Mouse (Mus musculus) lung, embryonic 16.5 days (tissue): ENCODE data around the gene Chic2. TPM values are rescaled to one million over a fixed set of nuclear protein-coding genes. Genes with fewer than 3 reads are reported as not detected.
A peak's percentile ranks its signal among the peaks of the same experiment; 100 is the strongest.

ENCODE experiments used
- ATAC-seq: fragments of 200-750 bp; cut with Nextera tagmentation; 2 replicates; pipeline ENCODE4 v1.8.0; 2017; ENCODE audit warnings: low read depth, mild to moderate bottlenecking, moderate library complexity
- H3K27ac ChIP-seq: fragments of 300-500 bp; sonication (generic); 2 replicates; pipeline ENCODE4 v1.5.1; 2014; ENCODE audit warnings: mild to moderate bottlenecking, control low read depth, low read length
- H3K27me3 ChIP-seq: fragments of 300-500 bp; sonication (generic); 2 replicates; pipeline ENCODE4 v1.6.1; 2014; ENCODE audit warnings: low read depth, low read length, mixed read lengths; ENCODE audit not compliant: control insufficient read depth, insufficient read depth
- H3K36me3 ChIP-seq: fragments of 300-500 bp; sonication (generic); 2 replicates; pipeline ENCODE4 v1.6.1; 2014; ENCODE audit warnings: low read length; ENCODE audit not compliant: control insufficient read depth, insufficient read depth
- H3K4me1 ChIP-seq: fragments of 300-500 bp; sonication (generic); replicated peaks from 2 replicates; pipeline ENCODE4 v1.6.1; 2014; ENCODE audit warnings: low read length, mixed read lengths; ENCODE audit not compliant: control insufficient read depth, insufficient read depth
- H3K4me2 ChIP-seq: fragments of 300-500 bp; sonication (generic); 2 replicates; pipeline ENCODE4 v1.6.1; 2014; ENCODE audit warnings: low read depth, low read length, control low read depth
- H3K4me3 ChIP-seq: fragments of 300-500 bp; sonication (generic); 2 replicates; pipeline ENCODE4 v1.5.1; 2014; ENCODE audit warnings: mild to moderate bottlenecking, low read length, control low read depth
- H3K9ac ChIP-seq: fragments of 300-500 bp; sonication (generic); 2 replicates; pipeline ENCODE4 v1.6.1; 2014; ENCODE audit warnings: low read length, control low read depth
- H3K9me3 ChIP-seq: fragments of 300-500 bp; sonication (generic); 2 replicates; pipeline ENCODE4 v1.6.1; 2016; ENCODE audit warnings: low read length; ENCODE audit not compliant: control insufficient read depth
- WGBS: fragments of 180-500 bp; shearing (Covaris S2); extraction: QIAGEN DNeasy Blood & Tissue Kit; methylation state at CpG from one replicate; pipeline ENCODE4 v1.1.7; 2014; 5-methylcytosine and 5-hydroxymethylcytosine counted together
- polyA plus RNA-seq: library from polyadenylated mRNA; unstranded; fragments of >200 nt; fragmentation: Nextera tagmentation; extraction: Ambion mirVana; gene quantifications from 2 replicates; pipeline ENCODE4 v1.2.1, GENCODE M21; 2015

Gene Chic2
- 24.9 and 30.5 TPM in 2 replicates for polyA plus RNA-seq

DNA sequence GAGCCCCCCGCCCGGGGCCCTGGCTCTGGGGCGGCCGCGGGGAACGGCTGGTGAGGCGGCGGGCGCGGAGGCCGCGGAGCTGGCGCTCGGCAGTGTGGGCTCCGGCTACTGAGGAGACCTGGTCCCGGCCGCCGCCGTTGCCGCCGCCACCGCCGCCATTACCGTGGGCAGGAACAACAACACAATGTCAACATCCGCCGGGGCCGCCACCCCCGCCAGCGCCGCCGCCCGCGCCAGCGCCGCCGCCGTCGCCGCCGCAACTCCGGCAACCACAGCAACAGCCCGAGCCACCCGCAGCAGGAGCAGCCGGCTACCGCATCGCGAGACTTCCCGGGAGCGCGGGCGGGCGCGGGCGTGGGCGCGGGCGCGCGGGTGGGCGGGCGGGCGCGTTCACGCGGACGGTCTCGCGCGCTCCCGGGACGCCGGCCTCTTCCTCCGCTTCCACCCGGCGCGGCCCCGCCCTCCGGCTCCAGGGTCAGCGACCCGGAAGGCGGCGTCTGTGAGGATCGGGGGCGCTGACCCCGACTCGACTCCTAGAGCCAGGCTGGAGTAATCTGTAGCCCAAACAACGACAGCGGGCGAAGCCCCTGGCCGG lies at the start of gene Chic2:
Chic2 (minus strand) TSS at position 465 of the 595 bp plus-strand sequence.
- WGBS = under 1% methylated on average over 55 of the region's 90 CpGs
- Histone ChIP-seq H3K36me3 (peaks cover 3% of the 10 kb centered on the region; the same call in 1 of the 2 replicates), H3K27ac (peak within 1 kb of the TSS; percentile 87), H3K4me2 (peak within 1 kb of the TSS; percentile 70), H3K9me3 (no peaks in the 10 kb centered on the region), H3K4me1 (peaks cover 12% of the 10 kb centered on the region), H3K27me3 (no peaks in the 10 kb centered on the region), H3K9ac (peak within 1 kb of the TSS; percentile 99), H3K4me3 (peak within 1 kb of the TSS; percentile 100)
- ATAC-seq = peak; percentile 95

GRCm38 (mm10) chr5:75085906-75086305 lies 41.3 kb upstream of the Chic2 start:
- H3K9me3 ChIP-seq = no peaks in the 10 kb centered on the region
- 13% methylated on average over 4 of the region's 4 CpGs for WGBS

GRCm38 (mm10) chr5:75085521-75085875 lies 40.9 kb upstream of the Chic2 start:
- ATAC-seq = no peak
- Histone ChIP-seq H3K27ac (no peak overlapping the region), H3K4me2 (no peak overlapping the region), H3K4me1 (0 out of 2 replicates have a peak, but pooled peaks cover 2% of the 10 kb centered on the region), H3K36me3 (no peaks in the 10 kb centered on the region), H3K9ac (no peak overlapping the region), H3K9me3 (no peaks in the 10 kb centered on the region), H3K4me3 (no peak overlapping the region), H3K27me3 (peaks cover 69% of the 10 kb centered on the region)
- WGBS = 2% methylated on average over 17 of the region's 17 CpGs

More at GRCm38 (mm10) chr5:75085906-75086305, 41.3 kb upstream of the Chic2 start:
- H3K36me3 ChIP-seq = no peaks in the 10 kb centered on the region
- H3K4me1 ChIP-seq = 0 out of 2 replicates have a peak, but pooled peaks cover 2% of the 10 kb centered on the region
- H3K27me3 ChIP-seq = peaks cover 64% of the 10 kb centered on the region
- H3K4me3 ChIP-seq = no peak overlapping the region
- no peak for ATAC-seq
- H3K9ac ChIP-seq = no peak overlapping the region
- H3K27ac ChIP-seq = no peak overlapping the region
- H3K4me2 ChIP-seq = no peak overlapping the region

DNA sequence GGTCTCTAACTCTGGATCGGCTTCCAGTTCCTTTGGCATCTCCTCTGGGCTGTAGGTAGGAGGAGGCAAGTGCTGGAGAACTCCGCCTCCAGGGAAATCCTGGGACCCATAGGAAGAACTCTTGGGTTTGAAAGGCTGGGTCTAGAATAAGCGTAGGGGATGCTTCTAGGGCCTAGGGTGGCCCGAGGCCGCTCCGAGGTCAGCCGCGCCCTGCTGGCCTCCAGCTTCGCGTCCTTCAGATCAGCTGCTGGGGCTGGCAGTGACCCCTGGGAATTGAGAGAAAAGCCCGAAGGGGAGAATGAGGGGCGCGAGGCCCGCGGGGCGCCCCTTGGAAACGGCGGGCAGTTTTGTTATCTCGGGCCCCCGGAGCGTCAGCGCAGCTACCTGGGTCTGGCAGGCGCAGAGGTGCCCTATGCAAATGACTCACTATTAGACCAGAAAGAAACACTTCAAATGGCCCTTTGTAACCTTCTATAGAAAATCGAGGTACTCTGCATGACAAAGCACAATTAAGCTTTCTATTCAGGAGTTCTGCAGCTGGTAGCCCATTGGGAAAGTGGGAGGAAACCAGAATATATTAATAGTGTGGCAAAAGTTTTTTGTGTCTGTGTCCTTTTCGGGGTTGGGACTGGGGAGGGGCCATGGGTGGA lies 40.4 kb upstream of the Chic2 start:
- Histone ChIP-seq H3K4me1 (0 out of 2 replicates have a peak, but pooled peaks cover 2% of the 10 kb centered on the region), H3K27me3 (peaks cover 74% of the 10 kb centered on the region), H3K4me2 (no peak overlapping the region), H3K27ac (no peak overlapping the region), H3K36me3 (no peaks in the 10 kb centered on the region), H3K9me3 (no peaks in the 10 kb centered on the region), H3K9ac (no peak overlapping the region), H3K4me3 (no peak overlapping the region)
- no peak for ATAC-seq
- under 1% methylated on average over 25 of the region's 25 CpGs for WGBS

DNA sequence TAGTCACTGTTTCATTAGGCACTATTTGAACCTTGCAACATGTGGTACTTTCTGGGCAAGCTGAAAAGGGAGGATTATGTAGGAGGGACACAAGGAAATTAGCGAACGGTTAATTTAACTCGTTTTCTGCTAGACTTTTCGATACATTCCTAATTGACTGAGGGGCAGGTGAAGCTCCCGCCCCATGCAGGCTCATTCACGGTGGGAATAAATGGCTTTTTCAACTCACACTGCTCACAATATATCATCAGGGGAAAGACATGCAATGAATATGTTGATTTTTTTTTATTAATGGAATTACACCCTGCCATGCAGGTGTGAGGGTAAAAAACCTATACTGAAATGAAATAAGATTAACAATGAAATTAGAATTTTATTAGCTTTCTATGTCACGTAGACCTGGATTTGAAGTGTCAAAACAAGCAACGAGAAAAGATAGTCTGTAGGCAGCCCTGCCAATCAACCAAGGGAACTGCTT lies 39.9 kb upstream of the Chic2 start:
- H3K4me2 ChIP-seq = no peak overlapping the region

GRCm38 (mm10) chr5:75083591-75084392 lies 39.2 kb upstream of the Chic2 start:
- peak overlapping the region; percentile 8; the same call in 1 of the 2 replicates for H3K4me3 ChIP-seq

More for the DNA sequence above, 39.9 kb upstream of the Chic2 start:
- Histone ChIP-seq H3K36me3 (no peaks in the 10 kb centered on the region), H3K4me3 (no peak overlapping the region), H3K9ac (no peak overlapping the region), H3K27ac (no peak overlapping the region), H3K27me3 (peaks cover 79% of the 10 kb centered on the region), H3K9me3 (no peaks in the 10 kb centered on the region), H3K4me1 (0 out of 2 replicates have a peak, but pooled peaks cover 2% of the 10 kb centered on the region)
- 4% methylated on average over 8 of the region's 8 CpGs for WGBS
- ATAC-seq = no peak

GRCm38 (mm10) chr5:75083061-75083460 lies 38.5 kb upstream of the Chic2 start:
- H3K9ac ChIP-seq = no peak overlapping the region
- H3K4me2 ChIP-seq = no peak overlapping the region
- no peaks in the 10 kb centered on the region for H3K36me3 ChIP-seq
- H3K4me3 ChIP-seq = no peak overlapping the region
- 0% methylated on average over 14 of the region's 14 CpGs for WGBS
- H3K27ac ChIP-seq = no peak overlapping the region
- no peak for ATAC-seq
- 0 out of 2 replicates have a peak, but pooled peaks cover 2% of the 10 kb centered on the region for H3K4me1 ChIP-seq
- H3K27me3 ChIP-seq = peaks cover 85% of the 10 kb centered on the region
- H3K9me3 ChIP-seq = no peaks in the 10 kb centered on the region

More at GRCm38 (mm10) chr5:75083591-75084392, 39.2 kb upstream of the Chic2 start:
- 0 out of 2 replicates have a peak, but pooled peaks cover 2% of the 10 kb centered on the region for H3K4me1 ChIP-seq
- no peak overlapping the region for H3K4me2 ChIP-seq
- 2% methylated on average over 27 of the region's 27 CpGs for WGBS
- no peaks in the 10 kb centered on the region for H3K36me3 ChIP-seq
- no peak overlapping the region for H3K27ac ChIP-seq
- H3K27me3 ChIP-seq = peaks cover 86% of the 10 kb centered on the region
- H3K9me3 ChIP-seq = no peaks in the 10 kb centered on the region
- no peak overlapping the region for H3K9ac ChIP-seq
- no peak for ATAC-seq

- WGBS = 6% methylated on average over 6 of the region's 6 CpGs
- no peak for ATAC-seq
- Histone ChIP-seq H3K4me3 (no peak overlapping the region), H3K4me1 (0 out of 2 replicates have a peak, but pooled peaks cover 2% of the 10 kb centered on the region), H3K9me3 (no peaks in the 10 kb centered on the region), H3K9ac (no peak overlapping the region), H3K4me2 (no peak overlapping the region), H3K27ac (no peak overlapping the region), H3K27me3 (peaks cover 89% of the 10 kb centered on the region), H3K36me3 (no peaks in the 10 kb centered on the region)
Observed at GRCm38 (mm10) chr5:75082439-75082838, 37.9 kb upstream of the Chic2 start.

GRCm38 (mm10) chr5:75079564-75079963 lies 35.0 kb upstream of the Chic2 start:
- Histone ChIP-seq H3K36me3 (no peaks in the 10 kb centered on the region), H3K9me3 (no peaks in the 10 kb centered on the region), H3K4me3 (no peak overlapping the region), H3K4me1 (peaks cover 6% of the 10 kb centered on the region), H3K9ac (no peak overlapping the region), H3K27me3 (peaks cover 92% of the 10 kb centered on the region), H3K27ac (no peak overlapping the region), H3K4me2 (no peak overlapping the region)
- under 1% methylated on average over 7 of the region's 7 CpGs for WGBS
- ATAC-seq = no peak
